Mouse (Mus musculus): ENCODE data around the gene Sec14l4.

DNA sequence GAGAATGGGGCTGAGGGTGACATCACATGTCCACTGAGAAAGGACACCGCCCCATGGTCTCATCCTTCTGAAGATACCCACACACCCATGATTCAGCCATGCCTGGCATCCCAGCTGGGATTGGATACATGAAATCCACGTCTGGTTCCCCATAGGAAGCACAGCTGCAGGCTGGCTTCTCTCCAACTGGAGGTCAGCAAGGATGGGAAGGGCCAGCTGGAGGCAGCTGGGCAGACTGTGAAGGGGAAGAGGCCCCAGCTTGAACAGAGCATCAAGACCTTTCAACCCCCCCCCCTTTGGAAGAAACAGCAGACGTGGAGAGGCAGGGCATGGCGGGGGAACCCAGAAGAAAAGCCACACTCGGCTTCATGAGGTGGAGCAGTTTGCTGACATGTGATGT is 15.3 kb downstream of the Sec14l4 start:
- no peak for TF ChIP-seq FLI1 (IDR thresholded peaks at IDR 0.05; ENCODE audit: low read length)
- no peak for TF ChIP-seq GATA1 (IDR thresholded peaks at IDR 0.05; ENCODE audit: borderline replicate concordance, low read length)
